ENCODE assay signal across 18 mouse cellular contexts in genomic region chr5:124741898-124742599, GRCm38 (mm10). TPM values are rescaled to one million over a fixed set of nuclear protein-coding genes. Genes with fewer than 3 reads are reported as not detected.
A peak's percentile ranks its signal among the peaks of the same experiment; 100 is the strongest.
DNase-seq lines count a peak whose midpoint lies in the region; TF ChIP-seq lines count a peak whose summit lies in the region.
"Had no signal": no experiment of that assay in that cellular context is flagged by ENCODE, and none has a peak within 500 bp of the region (broad histone marks: within the 10 kb centered on the region; RNA-seq: fewer than 3 reads in every experiment).

No protein-coding gene starts in this region.

- H3K9ac ChIP-seq in heart, adult 2 months (ENCODE audit: low read depth, low read length): no peak overlapping the region
- H3K9ac ChIP-seq: liver, embryonic 15.5 days; midbrain, embryonic 13.5 days had no signal

- no peak for DNase-seq in heart, adult 2 months
- DNase-seq in heart, adult 18-20 months: no peak
- DNase-seq in lung, adult 2 months: no peak
- no peak for DNase-seq in lung, postnatal 25 days (ENCODE audit: low spot score)
- peak; percentile 15 for DNase-seq in 416B (ENCODE audit: low read depth)
- peak; percentile 69 for DNase-seq in R1 (ENCODE audit: low read depth, low spot score)
- DNase-seq in frontal cortex, postnatal 36 days (ENCODE audit: low spot score in 2 of 2): no peak
- no peak for DNase-seq in embryonic facial prominence, embryonic 10.5 days (ENCODE audit: low spot score)
- DNase-seq: adrenal gland, postnatal 36 days; cerebellum, adult 9-11 months; embryo, embryonic 11 days; left cerebral cortex, postnatal 4 days had no signal

- H3K4me3 ChIP-seq in heart, adult 2 months: no peak overlapping the region
- H3K4me3 ChIP-seq in lung, adult 2 months (replicated peaks; ENCODE audit: extremely low read depth, low read depth, low read length): no peak overlapping the region
- H3K4me3 ChIP-seq in embryonic facial prominence, embryonic 10.5 days: no peak overlapping the region
- H3K4me3 ChIP-seq: liver, embryonic 15.5 days; midbrain, embryonic 13.5 days; myocyte had no signal

- H3K36me3 ChIP-seq in heart, adult 2 months (ENCODE audit: control insufficient read depth, insufficient read depth, low read length): no peaks in the 10 kb centered on the region
- no peaks in the 10 kb centered on the region for H3K36me3 ChIP-seq in embryonic facial prominence, embryonic 10.5 days (replicated peaks)
- H3K36me3 ChIP-seq: liver, embryonic 15.5 days; midbrain, embryonic 13.5 days had no signal

- peaks cover 12% of the 10 kb centered on the region; the same call in 1 of the 2 replicates for H3K9me3 ChIP-seq in embryonic facial prominence, embryonic 10.5 days
- H3K9me3 ChIP-seq: liver, embryonic 15.5 days; midbrain, embryonic 13.5 days had no signal

- H3K27me3 ChIP-seq in heart, adult 2 months (ENCODE audit: control insufficient read depth, insufficient read depth, low read length): no peaks in the 10 kb centered on the region
- H3K27me3 ChIP-seq in embryonic facial prominence, embryonic 10.5 days (replicated peaks; ENCODE audit: low read depth, poor library complexity, severe bottlenecking): no peaks in the 10 kb centered on the region
- H3K27me3 ChIP-seq: liver, embryonic 15.5 days; midbrain, embryonic 13.5 days had no signal

- H3K27ac ChIP-seq in heart, adult 2 months: no peak overlapping the region
- H3K27ac ChIP-seq in embryonic facial prominence, embryonic 10.5 days (replicated peaks): no peak overlapping the region
- H3K27ac ChIP-seq: liver, embryonic 15.5 days; midbrain, embryonic 13.5 days had no signal

- intact Hi-C loops in heart, adult 2 months (cut with DNase I): no loop called here

- H3K4me1 ChIP-seq in heart, adult 2 months (ENCODE audit: control insufficient read depth, insufficient read depth, low read length): no peaks in the 10 kb centered on the region
- no peaks in the 10 kb centered on the region for H3K4me1 ChIP-seq in lung, adult 2 months (ENCODE audit: control insufficient read depth, insufficient read depth, low read length)
- H3K4me1 ChIP-seq in embryonic facial prominence, embryonic 10.5 days: no peaks in the 10 kb centered on the region
- H3K4me1 ChIP-seq: liver, embryonic 15.5 days; midbrain, embryonic 13.5 days had no signal

- WGBS in heart, adult 2 months: 93% methylated on average over 21 of the region's 21 CpGs
- WGBS in lung, adult 2 months: 95% methylated on average over 21 of the region's 21 CpGs
- 95% methylated on average over 21 of the region's 21 CpGs for WGBS in embryonic facial prominence, embryonic 10.5 days

- TF ChIP-seq POLR2A in heart, adult 2 months (IDR thresholded peaks at IDR 0.05; ENCODE audit: insufficient read depth, low read depth, low read length): no peak
- no peak for TF ChIP-seq POLR2A in lung, adult 2 months (IDR thresholded peaks at IDR 0.05; ENCODE audit: borderline replicate concordance, extremely low read depth, low read depth, low read length)

- no peaks in the 10 kb centered on the region for H3K79me2 ChIP-seq in heart, adult 2 months (replicated peaks; ENCODE audit: control insufficient read depth, insufficient read depth, low read length)

- peak; percentile 26; the same call in 1 of the 2 replicates for TF ChIP-seq CTCF in heart, adult 2 months (IDR thresholded peaks at IDR 0.05)
- TF ChIP-seq CTCF in lung, adult 2 months (IDR thresholded peaks at IDR 0.05; ENCODE audit: insufficient read depth, low read length): 0 out of 2 replicates have a peak, but pooled peaks have one; percentile 4

- TF ChIP-seq EP300 in heart, adult 2 months (IDR thresholded peaks at IDR 0.05; ENCODE audit: insufficient read depth, low read depth, low read length): no peak

RNA-seq across cellular contexts. Expression of gene Dnah10, which starts 17.2 kb away (rescaled TPM):
- total RNA-seq in heart, adult 2 months (2021): under 1 TPM; 0.02 to 0.10 TPM
- polyA plus RNA-seq in heart, adult 2 months (2012; rRNA removed): 0.06 and 0.27 TPM in 2 replicates
- total RNA-seq in heart, adult 18-20 months (2021): under 1 TPM; 0.02 to 0.26 TPM
- 4.6 and 6.5 TPM in 2 replicates for polyA plus RNA-seq in lung, adult 2 months (2012; rRNA removed)
- polyA plus RNA-seq in embryonic facial prominence, embryonic 10.5 days (2016; fragmentation: Nextera tagmentation; extraction: Ambion mirVana): 0.04 and 0.07 TPM in 2 replicates
- total RNA-seq: hematopoietic stem cell, adult 5-6 weeks; neutrophil, adult 5-6 weeks had no signal
- polyA plus RNA-seq: activated CD4-positive, CD25-positive, alpha-beta regulatory T cell, adult 4 months; liver, embryonic 15.5 days had no signal

Comparison
In these comparisons a context has a peak if more than half of its experiments do, and no peak if none do; other contexts are left out.
1. DNase-seq: peak in 416B (single experiment) and R1 (single experiment); none in heart, adult 2 months (0 of 2), heart, adult 18-20 months (0 of 2), lung, adult 2 months (single experiment), lung, postnatal 25 days (single experiment), frontal cortex, postnatal 36 days (0 of 2) and embryonic facial prominence, embryonic 10.5 days (single experiment).